Mouse (Mus musculus) spleen, adult 2 months (tissue): ENCODE data around the gene Syvn1.

ENCODE experiments used
- CTCF ChIP-seq: fragments of 200-500 bp; IDR thresholded peaks from 2 replicates; pipeline ENCODE4 v1.5.1; 2011; ENCODE audit warnings: mild to moderate bottlenecking, inconsistent platforms; ENCODE audit not compliant: insufficient read depth, insufficient read length, insufficient replicate concordance; ENCODE audit errors: extremely low read depth
- POLR2A ChIP-seq: fragments of 200-500 bp; IDR thresholded peaks from 2 replicates; pipeline ENCODE4 v1.6.1; 2011; ENCODE audit warnings: low read depth, low read length, inconsistent platforms

DNA sequence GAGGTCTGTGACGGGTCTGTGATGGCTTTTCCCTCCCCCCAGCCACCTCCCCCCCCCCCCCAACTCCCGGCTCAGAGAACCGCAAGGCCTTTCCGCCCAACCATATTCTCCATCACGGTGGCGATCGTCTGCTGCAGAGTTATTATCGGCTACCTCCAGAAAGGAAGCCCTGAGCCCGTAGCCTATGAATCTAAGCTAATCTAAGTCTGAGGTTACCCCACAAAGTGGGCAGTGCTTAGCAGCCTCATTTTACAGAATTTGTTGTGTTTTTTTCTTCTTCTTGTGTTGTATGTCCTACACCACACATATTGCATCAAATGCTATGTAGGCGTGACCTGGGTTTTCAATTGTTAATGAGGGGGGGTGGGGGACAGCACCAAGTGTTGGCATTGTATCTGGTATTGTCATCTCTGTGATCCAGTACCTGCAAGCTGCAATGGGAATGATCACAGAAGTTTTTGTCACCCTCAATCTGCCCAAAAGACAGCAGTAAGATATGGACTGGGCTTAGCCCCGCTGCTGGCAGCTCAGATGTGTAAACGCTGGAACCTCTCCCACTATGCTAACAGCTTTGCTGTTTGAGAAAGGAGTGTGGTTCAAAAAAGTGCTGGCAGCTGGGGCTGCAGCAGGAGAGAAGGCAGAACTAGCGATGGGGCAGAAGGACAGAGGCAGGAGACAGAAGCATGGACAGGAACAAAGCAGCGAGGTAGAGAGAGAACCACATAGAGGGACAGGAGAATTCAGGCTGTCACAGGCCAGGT, 15.7 kb upstream of the Syvn1 start:
- no peak for TF ChIP-seq CTCF
- no peak for TF ChIP-seq POLR2A
